Mouse (Mus musculus): ENCODE measurements around the gene Pwwp2b. TPM values are rescaled to one million over a fixed set of nuclear protein-coding genes. Genes with fewer than 3 reads are reported as not detected.

Pwwp2b gene
- polyA plus RNA-seq, 1 experiment from 2014 or later: 10.1 TPM

DNA sequence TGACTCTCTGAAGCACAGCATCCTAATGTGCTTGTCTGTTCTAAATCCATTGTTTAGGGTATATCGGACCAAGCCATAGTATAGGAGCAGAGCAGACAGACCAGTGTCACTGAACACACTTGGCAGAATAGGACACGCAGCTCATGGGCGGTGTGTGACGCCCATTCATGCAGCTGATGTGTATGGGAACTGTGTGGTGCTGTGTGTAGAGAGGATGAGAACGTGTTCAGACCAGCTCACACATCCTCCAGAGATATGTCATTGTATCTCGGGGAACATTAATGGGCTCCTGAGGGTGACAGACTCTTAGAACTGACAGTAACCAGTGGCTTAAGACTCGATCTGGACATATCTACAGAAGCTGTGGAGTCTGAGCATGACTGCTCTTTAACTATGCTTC is 21.9 kb upstream of the Pwwp2b start:
- H3K27me3 ChIP-seq: no peaks in the 10 kb centered on the region
- no peak overlapping the region for H3K27ac ChIP-seq
- no peaks in the 10 kb centered on the region for H3K36me3 ChIP-seq
- no peaks in the 10 kb centered on the region for H3K9me3 ChIP-seq
- no peak for ATAC-seq (ENCODE audit: insufficient number of reproducible peaks, insufficient read depth, low FRiP score, low TSS enrichment)
- H3K4me2 ChIP-seq (replicated peaks): no peak overlapping the region
- H3K4me1 ChIP-seq: no peaks in the 10 kb centered on the region
- H3K9ac ChIP-seq: no peak overlapping the region
- WGBS: 84% methylated on average over 7 of the region's 7 CpGs
- no peak overlapping the region for H3K4me3 ChIP-seq

DNA sequence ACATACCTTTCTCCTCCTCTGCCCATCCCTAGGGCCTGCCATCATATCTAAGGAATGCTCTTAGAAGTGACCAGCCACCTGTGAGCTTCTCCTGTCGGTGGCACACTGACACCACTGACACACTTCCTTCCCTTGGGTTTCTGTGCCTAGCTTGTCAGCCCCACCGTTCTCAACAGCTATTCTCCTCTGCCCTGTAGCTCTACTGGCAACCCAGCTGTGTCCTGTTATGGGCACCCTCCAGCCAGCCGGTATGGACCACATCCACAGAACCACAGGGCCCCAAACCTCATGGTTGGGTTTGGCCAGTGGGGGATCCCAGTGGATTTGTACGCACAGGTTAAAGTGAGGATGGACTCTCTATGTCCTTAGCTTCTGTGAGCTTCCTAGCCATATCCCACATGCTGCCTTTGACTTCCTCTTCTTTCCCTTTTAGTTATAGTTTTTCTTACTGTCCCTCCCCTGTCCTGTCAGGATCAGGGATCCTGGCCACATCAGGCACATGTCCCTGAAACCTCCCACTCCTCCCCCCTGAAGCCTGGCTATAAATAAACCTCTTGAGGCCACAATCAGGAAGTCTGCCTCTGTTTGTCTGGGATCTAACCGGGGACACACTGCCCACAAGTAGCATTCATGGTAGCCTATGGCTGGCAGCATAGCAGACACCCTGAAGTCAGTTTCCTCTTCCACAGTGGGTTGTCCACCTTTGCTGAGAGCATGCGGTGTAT is 19.7 kb upstream of the Pwwp2b start:
- Histone ChIP-seq H3K36me3 (no peaks in the 10 kb centered on the region), H3K27me3 (no peaks in the 10 kb centered on the region), H3K4me1 (peaks cover 1% of the 10 kb centered on the region; the same call in 1 of the 2 replicates), H3K27ac (no peak overlapping the region), H3K9ac (no peak overlapping the region), H3K4me2 (replicated peaks) (no peak overlapping the region), H3K4me3 (no peak overlapping the region), H3K9me3 (no peaks in the 10 kb centered on the region)
- 70% methylated on average over 6 of the region's 6 CpGs for WGBS
- ATAC-seq (ENCODE audit: insufficient number of reproducible peaks, insufficient read depth, low FRiP score, low TSS enrichment): no peak

DNA sequence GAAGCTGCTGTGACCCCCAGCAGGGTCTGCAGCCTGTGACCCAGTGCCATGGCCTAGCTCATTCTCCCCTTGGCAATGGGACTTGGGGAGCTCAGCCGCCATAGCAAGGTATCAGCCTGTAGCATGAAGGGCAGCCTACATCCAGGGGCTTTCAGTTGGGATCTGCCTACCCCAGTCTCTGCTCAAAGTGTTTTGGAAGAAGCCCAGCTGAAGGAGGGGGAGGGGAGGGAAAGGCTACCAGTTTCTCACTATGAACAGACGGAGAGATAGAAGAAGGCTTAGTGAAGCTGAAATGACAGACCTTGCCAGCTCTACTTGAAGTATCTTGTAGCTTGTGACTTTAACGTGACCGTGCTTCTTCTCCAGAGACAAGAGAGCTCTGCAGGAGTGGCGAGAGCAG is 18.4 kb upstream of the Pwwp2b start:
- H3K4me1 ChIP-seq: peaks cover 13% of the 10 kb centered on the region
- no peaks in the 10 kb centered on the region for H3K9me3 ChIP-seq
- ATAC-seq (ENCODE audit: insufficient number of reproducible peaks, insufficient read depth, low FRiP score, low TSS enrichment): no peak
- no peak overlapping the region for H3K4me2 ChIP-seq (replicated peaks)
- H3K27me3 ChIP-seq: no peaks in the 10 kb centered on the region
- H3K4me3 ChIP-seq: no peak overlapping the region
- H3K36me3 ChIP-seq: no peaks in the 10 kb centered on the region
- H3K9ac ChIP-seq: no peak overlapping the region
- H3K27ac ChIP-seq: no peak overlapping the region
- 69% methylated on average over 5 of the region's 5 CpGs for WGBS

DNA sequence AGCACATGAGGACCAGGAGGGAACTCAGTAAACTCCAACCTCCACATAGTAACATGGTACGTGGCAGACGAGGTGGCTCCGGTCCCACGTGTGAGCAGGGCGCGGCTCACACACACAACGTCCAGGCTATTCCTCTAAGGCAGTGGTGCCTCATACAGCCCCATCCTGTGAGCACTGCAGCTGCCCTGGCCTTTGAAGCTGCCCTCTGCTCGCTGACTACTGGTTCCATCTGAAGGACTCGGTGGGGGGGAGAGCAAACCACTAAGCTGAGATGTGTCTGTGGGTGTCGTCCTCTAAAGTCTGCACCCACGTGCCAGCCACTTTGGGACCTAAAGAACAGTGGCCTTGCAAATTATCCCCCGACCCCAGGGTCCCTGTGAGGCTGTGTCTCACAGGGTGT is 18.0 kb upstream of the Pwwp2b start:
- no peaks in the 10 kb centered on the region for H3K27me3 ChIP-seq
- no peak for ATAC-seq (ENCODE audit: insufficient number of reproducible peaks, insufficient read depth, low FRiP score, low TSS enrichment)
- H3K36me3 ChIP-seq: no peaks in the 10 kb centered on the region
- no peaks in the 10 kb centered on the region for H3K9me3 ChIP-seq
- WGBS: 78% methylated on average over 12 of the region's 12 CpGs
- H3K4me1 ChIP-seq: peaks cover 17% of the 10 kb centered on the region
- H3K27ac ChIP-seq: no peak overlapping the region
- H3K4me2 ChIP-seq (replicated peaks): no peak overlapping the region
- no peak overlapping the region for H3K4me3 ChIP-seq
- no peak overlapping the region for H3K9ac ChIP-seq

DNA sequence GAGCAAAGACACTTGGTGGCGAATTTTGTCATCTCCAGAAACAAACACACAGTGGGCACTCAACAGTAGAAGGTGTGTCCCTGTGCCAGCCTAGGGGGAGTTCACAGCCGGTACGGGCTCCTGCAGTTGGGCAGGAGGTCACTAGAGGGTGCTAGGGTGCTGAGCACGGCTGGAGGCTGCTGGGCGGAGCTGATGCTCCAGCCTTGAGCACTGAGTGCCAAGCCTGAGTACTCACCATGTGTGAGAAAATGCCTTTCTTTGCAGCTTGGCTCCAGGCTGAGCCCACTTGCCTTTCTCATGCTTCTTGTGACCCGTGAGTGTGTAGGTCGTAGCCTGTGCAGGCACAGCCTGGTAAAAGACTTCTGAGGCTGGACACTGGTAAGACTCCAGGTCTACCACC is 14.6 kb upstream of the Pwwp2b start:
- H3K4me3 ChIP-seq: no peak overlapping the region
- under 1% methylated on average over 7 of the region's 7 CpGs for WGBS

DNA sequence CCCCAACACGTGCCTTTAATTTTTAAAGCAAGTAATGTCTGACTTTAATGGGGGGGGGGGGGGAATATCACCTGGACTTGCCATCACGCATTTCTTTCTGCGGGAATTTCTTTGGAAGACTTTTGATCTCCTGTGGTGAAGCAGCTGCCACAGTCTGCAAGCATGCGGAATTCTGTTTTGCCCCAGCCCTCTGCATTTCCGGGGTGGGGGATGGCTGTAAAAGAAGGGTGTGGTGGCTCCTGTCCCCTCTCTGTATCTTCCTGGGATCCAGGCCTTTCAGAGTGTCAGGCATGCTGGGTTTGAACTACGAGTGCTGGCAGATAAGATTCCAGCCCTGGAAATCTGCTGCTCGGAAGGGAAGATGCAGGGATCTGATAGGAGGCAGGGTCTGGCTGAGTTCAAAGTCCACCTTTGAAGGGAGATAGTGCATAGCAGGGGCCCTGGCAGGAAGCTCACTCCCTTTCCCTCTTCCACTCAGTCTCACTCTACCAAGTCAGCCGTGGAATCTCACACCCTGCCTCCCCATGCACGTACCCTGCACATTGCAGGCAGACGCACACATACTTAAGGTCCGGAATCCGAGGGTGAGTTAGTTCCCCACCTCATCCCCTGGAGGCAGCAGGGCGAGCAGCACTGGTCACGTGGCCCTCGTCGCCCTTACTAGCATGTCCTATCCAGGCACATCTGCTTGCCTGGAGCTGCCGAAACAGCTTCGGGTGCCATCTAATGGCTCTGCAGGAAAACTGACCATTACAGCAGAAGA is 13.7 kb upstream of the Pwwp2b start:
- H3K4me3 ChIP-seq: no peak overlapping the region
- H3K4me2 ChIP-seq (replicated peaks): peak overlapping the region; percentile 19; the same call in 1 of the 2 replicates
- no peak for ATAC-seq (ENCODE audit: insufficient number of reproducible peaks, insufficient read depth, low FRiP score, low TSS enrichment)
- WGBS: 8% methylated on average over 18 of the region's 18 CpGs
- no peak overlapping the region for H3K9ac ChIP-seq
- no peak overlapping the region for H3K27ac ChIP-seq
- no peaks in the 10 kb centered on the region for H3K36me3 ChIP-seq
- H3K9me3 ChIP-seq: no peaks in the 10 kb centered on the region
- no peaks in the 10 kb centered on the region for H3K27me3 ChIP-seq
- H3K4me1 ChIP-seq: peaks cover 17% of the 10 kb centered on the region

More for the DNA sequence above, 14.6 kb upstream of the Pwwp2b start:
- Histone ChIP-seq H3K4me1 (peaks cover 17% of the 10 kb centered on the region), H3K4me2 (replicated peaks) (no peak overlapping the region; the same call in 1 of the 2 replicates), H3K36me3 (no peaks in the 10 kb centered on the region), H3K27me3 (no peaks in the 10 kb centered on the region), H3K9me3 (no peaks in the 10 kb centered on the region), H3K9ac (no peak overlapping the region), H3K27ac (no peak overlapping the region)
- no peak; the same call in 1 of the 2 replicates for ATAC-seq (ENCODE audit: insufficient number of reproducible peaks, insufficient read depth, low FRiP score, low TSS enrichment)

DNA sequence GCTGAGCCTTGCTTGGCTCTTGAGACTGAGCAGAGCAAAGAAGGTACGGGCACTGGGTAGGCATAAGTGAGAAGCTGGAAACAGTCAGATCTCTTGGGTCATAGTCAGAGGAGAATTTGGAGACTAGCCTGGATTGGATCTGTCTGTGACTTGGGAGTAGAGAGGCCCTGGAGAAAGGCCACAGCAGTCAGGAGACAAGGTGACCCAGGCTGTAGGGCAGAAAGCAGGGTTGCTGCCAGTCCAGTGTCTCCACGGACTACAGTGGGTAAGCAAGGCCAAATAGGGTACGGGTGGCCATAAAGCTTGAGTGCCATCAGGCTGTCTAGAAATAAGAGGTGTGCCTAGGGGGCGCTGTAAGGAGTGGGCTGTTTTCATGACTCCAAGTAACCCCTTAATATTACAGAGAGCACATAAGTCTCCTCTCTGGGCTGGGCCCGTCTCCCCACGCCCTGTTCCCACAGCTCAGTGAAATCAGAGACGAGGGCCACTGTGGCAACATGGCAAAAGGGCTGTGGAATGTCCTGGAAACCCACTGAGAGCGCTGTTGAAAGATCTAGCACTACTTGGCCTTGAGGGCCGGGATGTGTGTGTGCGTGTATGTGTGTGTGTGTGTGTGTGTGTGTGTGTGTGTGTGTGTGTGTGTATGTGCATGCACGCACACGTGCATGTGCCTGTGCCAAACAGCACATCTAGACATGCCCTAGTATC is 12.5 kb upstream of the Pwwp2b start:
- 78% methylated on average over 12 of the region's 12 CpGs for WGBS
- no peak for ATAC-seq (ENCODE audit: insufficient number of reproducible peaks, insufficient read depth, low FRiP score, low TSS enrichment)
- H3K36me3 ChIP-seq: no peaks in the 10 kb centered on the region
- H3K27ac ChIP-seq: no peak overlapping the region
- no peak overlapping the region for H3K4me2 ChIP-seq (replicated peaks)
- H3K9ac ChIP-seq: no peak overlapping the region
- no peak overlapping the region for H3K4me3 ChIP-seq
- no peaks in the 10 kb centered on the region for H3K27me3 ChIP-seq
- no peaks in the 10 kb centered on the region for H3K9me3 ChIP-seq
- peaks cover 17% of the 10 kb centered on the region for H3K4me1 ChIP-seq

DNA sequence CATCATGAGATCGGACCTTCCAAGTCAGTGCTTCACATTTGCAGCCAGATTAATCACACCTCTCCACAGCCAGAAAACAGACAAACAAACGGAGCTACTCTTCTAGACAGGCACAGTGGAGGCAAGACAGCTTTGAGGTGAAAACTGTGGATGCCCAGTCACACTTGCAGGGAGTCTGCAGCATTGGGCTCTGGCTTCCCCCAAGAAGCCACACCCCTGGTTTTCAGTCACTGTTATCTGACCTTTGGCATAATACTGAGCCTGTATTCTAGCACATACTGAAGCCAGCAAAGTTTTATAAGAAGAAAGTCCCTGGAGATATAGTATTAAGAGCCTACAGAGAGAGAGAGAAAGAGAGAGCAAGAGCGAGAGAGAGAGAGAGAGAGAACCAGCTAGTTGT is 8.8 kb upstream of the Pwwp2b start:
- no peaks in the 10 kb centered on the region for H3K9me3 ChIP-seq
- no peak overlapping the region for H3K4me3 ChIP-seq
- H3K27ac ChIP-seq: no peak overlapping the region
- H3K4me2 ChIP-seq (replicated peaks): no peak overlapping the region
- no peaks in the 10 kb centered on the region for H3K36me3 ChIP-seq
- peaks cover 8% of the 10 kb centered on the region for H3K4me1 ChIP-seq
- no peak for ATAC-seq (ENCODE audit: insufficient number of reproducible peaks, insufficient read depth, low FRiP score, low TSS enrichment)
- 0 out of 2 replicates have a peak, but pooled peaks cover 4% of the 10 kb centered on the region for H3K27me3 ChIP-seq
- 72% methylated on average over 3 of the region's 3 CpGs for whole genome bisulfite sequencing
- H3K9ac ChIP-seq: no peak overlapping the region

DNA sequence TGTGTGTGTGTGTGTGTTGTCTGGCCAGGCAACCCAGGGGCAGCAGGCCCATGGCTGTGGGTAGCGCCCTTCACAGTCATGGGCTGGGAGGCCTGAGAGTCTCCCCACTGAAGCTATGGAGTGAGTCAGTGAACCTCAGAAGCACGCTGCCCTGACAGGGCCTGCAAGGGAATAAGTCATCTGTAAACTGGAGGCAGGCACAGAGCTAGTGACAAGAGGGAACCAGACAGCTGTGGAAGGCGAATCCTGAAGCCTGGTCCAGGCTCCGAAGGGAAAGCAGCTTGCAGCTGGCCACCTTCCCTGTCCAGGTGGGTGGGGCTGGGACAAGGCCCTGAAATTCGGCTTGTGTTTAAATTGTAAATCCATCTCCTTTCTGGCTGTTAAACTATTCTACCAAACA is 2.2 kb upstream of the Pwwp2b start:
- no peak overlapping the region for H3K4me2 ChIP-seq (replicated peaks)
- WGBS: 68% methylated on average over 5 of the region's 5 CpGs
- no peaks in the 10 kb centered on the region for H3K36me3 ChIP-seq
- no peak overlapping the region for H3K9ac ChIP-seq
- no peak overlapping the region for H3K4me3 ChIP-seq
- no peak for ATAC-seq (ENCODE audit: insufficient number of reproducible peaks, insufficient read depth, low FRiP score, low TSS enrichment)
- peaks cover 33% of the 10 kb centered on the region for H3K4me1 ChIP-seq
- no peaks in the 10 kb centered on the region for H3K9me3 ChIP-seq
- H3K27me3 ChIP-seq: peaks cover 15% of the 10 kb centered on the region; the same call in 1 of the 2 replicates
- no peak overlapping the region for H3K27ac ChIP-seq

DNA sequence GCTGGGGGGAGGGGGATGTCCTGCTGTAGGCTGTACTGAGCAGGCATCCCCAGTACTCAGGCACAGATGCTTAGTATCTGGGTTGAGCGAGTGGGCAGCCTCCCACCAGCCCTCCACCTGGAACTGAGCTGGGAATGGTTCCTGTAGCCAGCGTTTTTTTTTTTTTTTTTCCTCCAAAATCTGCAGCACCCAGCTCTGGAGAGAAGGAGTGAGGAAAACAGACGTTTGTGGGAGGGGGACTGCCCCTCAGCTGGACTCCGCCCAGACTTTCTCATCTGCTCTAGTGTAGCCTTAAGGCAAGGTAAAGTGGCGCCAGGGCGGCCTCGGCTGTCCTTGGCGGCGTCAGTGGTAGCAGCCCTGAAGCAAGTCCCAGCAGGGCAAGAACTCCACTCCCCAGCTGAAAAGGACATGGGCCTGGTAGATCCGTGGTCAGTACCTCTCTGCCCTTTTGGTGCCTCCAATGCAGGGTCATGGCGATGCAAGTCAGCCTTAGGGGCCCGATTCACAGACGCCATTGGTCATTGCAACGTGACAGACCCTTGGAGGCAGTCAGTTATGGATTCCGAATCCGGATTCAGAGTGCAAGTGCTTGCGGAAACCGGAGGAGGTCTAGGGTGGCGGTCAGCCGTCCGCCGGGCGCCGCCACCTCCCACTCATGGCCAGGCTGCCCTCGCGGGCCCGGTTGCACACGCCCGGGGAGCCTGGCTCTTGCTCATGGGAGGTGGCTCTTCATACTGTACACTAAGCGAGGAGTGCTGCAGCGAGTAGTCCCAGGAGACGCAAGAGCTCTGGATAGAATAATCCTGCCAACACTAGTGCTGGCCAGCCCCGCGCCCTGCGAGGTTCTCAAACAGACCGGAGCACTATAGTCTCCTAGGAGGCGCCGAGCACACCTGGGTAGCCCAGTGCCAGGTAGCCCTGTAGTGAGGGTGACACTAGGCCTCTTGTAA is 1.1 kb upstream of the Pwwp2b start:
- 2% methylated on average over 38 of the region's 38 CpGs for WGBS
- Histone ChIP-seq H3K4me1 (peaks cover 39% of the 10 kb centered on the region), H3K27me3 (peaks cover 10% of the 10 kb centered on the region; the same call in 1 of the 2 replicates), H3K4me2 (replicated peaks) (peak overlapping the region; percentile 95), H3K4me3 (peak overlapping the region; percentile 66), H3K9me3 (no peaks in the 10 kb centered on the region), H3K9ac (peak overlapping the region; percentile 73), H3K36me3 (no peaks in the 10 kb centered on the region), H3K27ac (0 out of 2 replicates have a peak overlapping the region, but pooled peaks have one; percentile 37)
- peak; percentile 53 for ATAC-seq (ENCODE audit: insufficient number of reproducible peaks, insufficient read depth, low FRiP score, low TSS enrichment)

All from embryonic facial prominence, embryonic 12.5 days (tissue).